Mouse (Mus musculus) fat pad, adult 2 months (tissue): ENCODE data around the gene Dpf3.
A peak's percentile ranks its signal among the peaks of the same experiment; 100 is the strongest.

Source experiments
- DNase-seq: peaks from one replicate; pipeline ENCODE4 v3.0.0-alpha.2; 2011; ENCODE audit warnings: low read depth, low spot score; ENCODE audit errors: extremely low read depth

The Dpf3 gene

DNA sequence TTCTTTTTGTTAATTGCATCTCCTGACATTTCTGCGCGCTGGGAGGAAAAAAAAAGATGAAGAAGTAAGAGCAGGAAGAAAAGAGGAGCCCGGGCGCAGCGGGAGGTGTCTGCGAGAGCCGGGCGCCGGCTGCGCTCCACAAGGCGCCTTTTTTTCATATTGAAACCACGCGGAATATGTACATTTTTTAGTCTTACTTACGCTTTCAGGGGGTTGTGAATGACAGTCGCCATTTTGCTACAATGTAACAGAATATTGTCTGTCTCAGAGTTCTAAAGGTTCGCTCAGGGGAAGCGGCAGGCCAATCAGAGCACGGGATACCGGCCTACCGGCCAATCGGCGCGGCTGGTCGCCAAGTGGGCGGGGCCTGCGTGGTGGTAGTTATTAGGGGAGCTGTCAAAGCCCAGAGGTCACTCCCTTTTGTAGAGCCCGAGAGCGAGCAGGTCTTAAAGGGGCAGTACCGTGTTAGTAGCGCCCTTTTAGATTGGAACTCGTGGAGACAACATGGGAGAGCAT, at the start of gene Dpf3:
TSS of gene Dpf3 (minus strand) at position 241 of the 516 bp plus-strand sequence.
- DNase-seq: peak; percentile 56

DNA sequence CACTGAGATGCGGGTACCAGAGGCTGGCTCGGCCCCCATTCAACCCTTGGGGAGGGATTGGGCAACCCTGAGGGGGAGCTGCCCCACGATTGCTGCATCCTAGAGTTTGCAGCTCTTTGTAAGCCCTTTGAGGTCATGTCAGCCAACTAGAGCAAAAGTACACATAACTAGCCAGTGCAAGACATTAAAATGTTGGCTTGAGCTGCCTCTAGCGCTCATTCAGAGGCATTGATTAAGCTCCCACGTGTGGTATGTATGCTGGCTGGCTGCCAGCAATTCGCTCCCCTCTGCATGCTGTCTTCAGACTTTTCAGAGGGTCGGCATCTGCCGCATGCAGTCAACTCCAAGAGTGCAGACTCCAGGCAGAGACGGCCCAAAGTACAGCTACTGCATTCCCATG, 48.5 kb upstream of the Dpf3 start:
- DNase-seq: peak; percentile 67

DNA sequence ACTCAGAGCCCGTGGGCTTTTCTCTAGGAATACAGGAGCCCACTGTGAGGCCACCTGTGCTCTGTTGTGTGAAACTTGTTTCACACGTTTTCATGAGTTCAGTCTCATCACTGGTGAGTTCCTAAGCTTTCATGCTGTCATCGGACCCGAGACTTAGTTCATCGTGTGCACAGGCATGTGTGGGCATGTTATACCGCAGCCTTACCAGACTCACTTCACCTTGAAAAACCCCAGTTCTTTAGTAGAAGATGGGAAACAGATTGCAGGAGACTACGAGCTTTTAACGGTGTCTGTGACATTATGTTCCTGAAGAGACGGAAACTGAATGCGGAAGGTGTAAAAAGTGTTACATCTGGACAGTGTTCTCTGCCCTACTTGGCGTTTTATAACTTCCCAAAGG, 47.9 kb upstream of the Dpf3 start:
- no peak for DNase-seq

DNA sequence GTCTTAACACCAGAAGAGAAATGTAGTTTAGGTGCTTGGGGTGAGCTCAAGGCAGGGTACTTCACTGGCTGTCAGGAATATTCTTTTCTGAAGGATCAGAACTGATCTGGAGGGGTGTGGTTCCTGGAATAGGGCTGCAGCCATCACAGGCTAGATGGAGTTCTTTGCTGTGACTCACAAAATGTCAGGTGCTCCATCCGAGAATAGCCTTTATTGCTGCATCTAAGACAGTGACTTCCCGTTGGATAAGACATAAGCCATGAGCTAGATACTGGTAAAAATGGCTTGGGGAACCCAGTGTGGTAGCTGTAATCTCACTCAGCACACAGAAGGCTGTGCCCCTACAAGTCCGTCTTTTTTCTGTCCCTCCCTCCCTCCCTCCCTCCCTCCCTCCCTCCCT, 46.7 kb upstream of the Dpf3 start:
- DNase-seq: no peak

DNA sequence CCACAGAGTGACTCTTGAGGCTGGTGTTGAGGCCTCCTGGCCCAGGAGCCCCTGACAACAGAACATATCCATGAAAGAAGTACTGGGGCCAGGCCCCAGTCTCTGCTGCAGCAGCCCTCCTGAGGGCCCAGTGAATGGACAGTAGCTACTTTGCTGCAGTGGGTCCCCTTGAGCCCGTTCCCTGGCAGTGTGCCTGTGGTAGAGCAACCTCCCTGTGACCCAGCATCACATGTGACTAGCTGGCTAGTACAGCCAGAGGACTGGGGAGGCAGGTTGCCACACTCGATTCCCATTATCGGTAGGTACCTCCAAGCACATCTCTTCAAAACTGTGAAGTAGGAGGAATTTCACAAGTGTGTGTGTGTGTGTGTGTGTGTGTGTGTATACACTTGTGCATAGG, 45.5 kb upstream of the Dpf3 start:
- no peak for DNase-seq

DNA sequence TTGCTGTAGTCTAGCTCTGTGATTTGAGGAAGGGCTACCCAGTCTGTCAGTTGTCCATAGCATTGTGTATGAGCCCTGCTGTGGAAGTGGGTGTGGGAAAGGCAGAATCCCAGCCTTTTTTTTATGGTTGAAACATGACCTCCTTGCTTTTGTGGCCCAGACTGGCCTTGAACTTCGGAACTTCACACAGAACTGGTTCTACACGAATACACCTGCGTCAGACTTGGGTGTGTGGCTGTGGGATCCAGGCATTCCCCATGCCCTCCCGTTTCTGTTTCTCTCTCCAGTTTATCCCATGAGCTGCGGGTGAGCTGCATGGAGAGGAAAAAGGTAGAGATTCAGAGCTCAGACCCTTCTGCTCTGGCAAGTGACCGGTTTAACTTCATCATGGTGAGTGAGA, 44.5 kb upstream of the Dpf3 start:
- DNase-seq: no peak

DNA sequence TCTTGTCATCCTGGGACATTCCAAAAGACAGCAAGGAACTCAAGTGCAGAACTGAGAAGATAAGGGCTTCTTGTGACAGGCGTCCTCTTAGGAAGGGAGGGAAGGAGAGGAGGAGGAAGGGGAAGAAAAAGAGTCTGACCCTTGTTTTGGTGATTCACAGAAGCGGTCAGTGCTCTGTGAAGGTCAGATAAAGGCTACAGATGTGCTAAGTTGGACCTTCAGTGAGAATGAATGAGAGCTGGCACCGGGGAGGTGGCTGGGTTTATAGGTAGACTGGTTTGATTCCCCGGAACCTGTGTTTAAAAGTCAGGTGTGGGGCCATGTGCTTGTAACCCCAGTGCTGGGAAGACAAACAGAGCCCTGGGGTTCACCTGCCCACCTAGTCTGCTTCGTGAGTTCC, 41.1 kb upstream of the Dpf3 start:
- no peak for DNase-seq

DNA sequence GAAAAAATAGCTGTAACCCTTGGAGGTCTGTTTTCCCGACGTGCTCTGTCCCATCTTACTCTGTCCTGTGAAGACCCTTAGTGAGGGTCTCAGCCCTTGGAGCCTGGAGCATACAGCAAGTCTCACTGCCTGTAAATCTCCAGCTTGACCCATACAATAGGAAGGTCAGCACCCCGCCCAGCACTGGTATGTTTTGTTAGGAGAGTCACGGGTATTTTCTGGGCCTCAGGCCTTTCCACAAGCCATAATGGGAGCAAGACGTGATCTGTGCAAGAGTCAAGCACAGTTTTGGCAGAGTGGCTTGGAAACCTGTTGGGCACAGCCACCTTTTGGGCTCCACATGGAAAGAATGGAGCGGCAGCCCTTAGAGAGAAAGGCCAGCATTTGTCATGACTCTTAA, 40.3 kb upstream of the Dpf3 start:
- no peak for DNase-seq

DNA sequence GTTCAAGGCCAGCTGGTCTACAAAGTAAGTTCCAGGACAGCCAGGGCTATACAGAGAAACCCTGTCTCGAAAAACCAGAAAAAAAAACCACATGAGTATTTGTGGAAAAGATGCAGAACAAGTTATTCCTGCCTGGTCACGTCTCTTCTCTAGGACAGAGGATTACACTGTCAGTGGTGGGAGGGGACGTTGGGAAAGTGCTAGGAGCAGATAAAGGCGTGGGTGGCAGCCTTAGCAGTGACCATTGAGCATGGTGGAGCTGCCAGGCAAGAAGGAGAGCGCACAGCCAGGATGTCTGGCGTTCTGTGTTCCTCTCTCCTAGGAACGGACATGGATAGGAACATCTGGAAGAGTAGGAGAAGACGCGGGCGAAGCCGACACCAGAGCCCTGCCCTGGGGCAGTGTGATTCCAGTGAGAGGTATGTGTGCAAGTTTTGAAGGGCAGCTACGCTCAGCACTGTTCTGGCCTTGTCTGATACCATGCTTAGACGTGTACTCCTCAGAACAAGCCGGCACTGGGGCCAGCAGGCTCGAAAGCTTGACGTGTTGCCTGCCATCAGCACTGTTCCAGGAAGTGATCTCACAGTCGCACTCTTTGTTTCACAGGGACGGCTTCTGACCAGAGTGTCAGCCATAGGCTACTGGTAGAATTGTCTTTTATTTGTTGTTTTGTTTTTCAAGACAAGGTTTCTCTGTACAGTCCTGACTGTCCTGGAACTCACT, 38.5 kb upstream of the Dpf3 start:
- DNase-seq: peak; percentile 96

DNA sequence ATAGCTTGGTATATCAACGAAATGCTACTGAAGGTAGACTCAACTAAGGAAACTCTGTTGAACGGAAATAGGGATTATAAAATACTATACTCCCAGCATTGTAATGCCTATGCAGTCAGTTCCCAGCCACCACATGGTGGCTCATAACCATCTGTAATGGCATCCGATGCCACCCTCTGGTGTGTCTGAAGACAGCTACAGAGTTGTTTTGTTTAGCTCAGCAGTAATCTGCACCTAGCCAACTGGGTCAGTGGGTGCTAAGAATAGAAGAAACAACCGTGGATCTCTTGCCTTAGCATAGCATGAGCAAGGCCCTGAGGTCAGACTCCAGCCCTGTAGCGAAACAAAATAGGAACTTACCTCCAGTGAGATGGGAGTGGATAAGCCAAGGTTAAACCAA, 36.8 kb upstream of the Dpf3 start:
- DNase-seq: no peak

DNA sequence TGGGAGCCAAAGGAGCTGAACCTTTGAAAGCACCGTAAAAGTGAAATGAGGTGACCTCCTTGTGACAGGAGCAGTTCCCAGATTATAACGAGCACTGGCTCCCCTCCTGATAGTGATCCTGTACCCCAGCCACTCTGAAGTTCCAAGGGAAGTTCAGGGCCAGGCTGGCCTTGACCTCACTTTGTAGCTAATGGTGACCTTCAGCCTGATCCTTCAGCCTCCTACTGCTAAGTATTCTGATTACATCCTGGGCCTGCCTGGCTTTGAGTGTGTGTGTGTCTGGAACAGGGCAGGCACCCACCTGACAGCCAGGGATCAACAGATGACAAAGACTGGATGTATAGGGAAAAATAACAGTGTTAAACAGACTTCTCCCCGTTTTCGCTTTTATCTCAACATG, 36.4 kb upstream of the Dpf3 start:
- no peak for DNase-seq

DNA sequence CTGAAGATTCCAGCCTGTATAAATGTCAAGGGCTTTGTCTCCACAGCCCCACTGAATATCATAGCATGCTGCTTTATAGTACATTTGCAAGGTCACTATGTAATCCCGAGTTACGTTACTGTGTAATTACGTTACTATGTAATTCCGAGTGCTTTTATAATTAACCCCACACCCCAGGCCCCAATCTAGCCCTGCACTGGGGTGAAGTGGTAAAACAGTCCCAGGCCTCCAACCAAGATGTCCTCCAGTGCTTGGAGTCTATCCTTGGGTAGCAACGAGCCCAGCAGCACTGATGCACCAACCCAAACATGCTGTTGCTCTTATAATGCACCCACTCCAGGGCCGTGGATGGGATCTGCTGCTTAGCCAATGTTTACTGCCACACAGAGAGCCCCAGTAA, 35.5 kb upstream of the Dpf3 start:
- no peak for DNase-seq

DNA sequence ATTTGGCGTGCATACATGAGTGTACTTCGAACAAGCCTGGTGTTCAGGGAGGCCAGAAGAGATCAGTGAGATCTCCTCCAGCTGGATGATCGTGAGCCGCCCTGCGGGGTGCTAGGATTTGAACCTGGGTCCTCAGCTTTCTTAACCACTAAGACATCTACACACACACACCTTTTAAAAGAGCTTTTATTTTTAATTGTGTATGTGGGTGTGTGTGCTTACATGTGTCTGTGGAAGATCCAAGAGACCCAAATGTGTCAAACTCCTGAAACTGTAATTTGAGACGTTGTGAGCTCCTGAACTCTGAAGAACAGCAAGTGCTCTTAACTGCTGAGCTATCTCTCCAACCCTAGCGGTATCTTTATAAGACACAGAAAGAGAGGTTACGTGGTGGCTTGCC, 33.6 kb upstream of the Dpf3 start:
- no peak for DNase-seq

DNA sequence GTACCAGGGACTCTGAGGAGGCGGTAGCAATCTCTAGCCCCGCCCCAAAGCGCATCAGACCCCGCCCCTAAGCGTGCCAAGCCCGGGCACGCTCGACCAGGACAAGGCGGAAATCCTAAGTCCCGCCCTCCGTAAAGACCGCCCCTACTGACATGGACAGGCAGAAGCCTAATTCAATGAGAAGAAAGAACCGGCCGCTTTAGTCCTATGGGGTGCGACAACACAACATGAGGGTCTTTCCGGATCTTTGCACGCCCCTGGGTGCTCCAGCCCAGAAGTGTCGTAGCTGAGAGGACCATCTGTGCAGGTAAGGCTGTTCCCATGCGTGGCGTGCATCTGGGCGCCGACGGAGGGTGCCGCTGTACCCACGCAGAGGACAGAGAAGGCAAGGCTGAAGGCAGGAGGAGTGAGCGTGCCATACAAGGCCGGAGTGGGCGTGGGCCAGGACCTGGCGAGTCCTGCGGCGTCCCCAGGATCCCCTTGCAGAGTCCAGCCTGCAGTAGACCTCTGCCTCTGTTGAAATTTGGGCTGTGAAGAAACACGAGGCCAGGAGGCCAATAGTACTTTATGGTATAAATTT, 32.9 kb upstream of the Dpf3 start, which contains the start of gene Dcaf4:
TSS of gene Dcaf4 (plus strand) at position 156 of the 580 bp plus-strand sequence.
- DNase-seq: no peak

DNA sequence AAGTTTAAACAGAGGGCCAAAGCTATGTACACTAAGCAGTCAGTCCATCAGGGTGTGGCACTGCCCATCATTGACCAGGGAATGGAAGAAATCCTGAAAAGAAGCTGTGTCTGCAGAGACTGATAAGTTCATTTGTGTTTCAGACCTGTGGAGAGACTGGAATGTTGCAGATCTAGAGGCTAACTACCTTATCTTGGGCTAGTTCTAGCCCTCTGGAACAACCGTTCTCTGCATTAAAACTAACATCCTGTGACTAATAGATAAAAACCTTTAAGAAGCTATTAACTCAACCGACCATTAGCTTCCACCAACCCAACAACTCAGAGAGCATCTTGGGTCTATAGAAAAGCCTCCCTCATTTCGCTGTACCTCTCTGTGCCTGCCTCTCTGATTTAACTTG, 30.1 kb upstream of the Dpf3 start:
- no peak for DNase-seq

DNA sequence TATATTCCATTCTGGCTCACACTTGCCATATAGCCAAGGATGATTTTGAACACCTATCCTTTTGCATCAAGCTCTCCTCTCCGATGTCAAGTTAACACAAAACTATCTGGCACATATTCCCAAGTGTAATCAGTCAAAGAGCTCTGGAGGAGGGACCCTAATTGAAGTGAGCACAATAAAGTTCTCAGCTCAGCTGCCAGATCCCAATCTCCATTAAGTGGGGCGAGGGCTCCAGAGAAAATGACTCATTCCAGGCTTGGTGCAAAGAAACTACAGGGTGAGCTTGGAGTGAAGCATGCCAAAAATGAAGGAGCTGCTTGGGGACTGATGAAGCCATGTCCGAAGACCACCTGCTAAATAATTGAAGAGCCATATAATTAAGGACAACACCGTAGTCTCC, 26.7 kb upstream of the Dpf3 start:
- no peak for DNase-seq

DNA sequence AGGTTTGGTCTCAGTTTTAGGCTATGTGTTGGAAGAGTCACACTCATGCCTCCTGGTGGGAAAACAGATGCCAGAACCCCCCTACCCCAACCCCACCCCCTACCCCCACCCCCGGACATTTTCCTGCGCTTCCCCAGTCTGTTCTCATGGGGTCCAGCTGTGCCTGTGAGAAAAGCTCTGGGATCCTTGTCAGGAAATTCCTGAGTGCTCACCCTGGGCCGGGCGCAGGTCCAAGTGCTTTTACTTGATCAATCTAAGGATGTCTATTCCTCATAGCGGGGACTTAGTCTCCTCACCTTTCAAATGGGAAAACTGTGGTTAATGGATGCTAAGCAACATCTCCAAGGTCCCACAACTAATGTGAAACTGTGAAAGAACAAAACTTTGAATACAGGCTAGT, 25.7 kb upstream of the Dpf3 start:
- no peak for DNase-seq

DNA sequence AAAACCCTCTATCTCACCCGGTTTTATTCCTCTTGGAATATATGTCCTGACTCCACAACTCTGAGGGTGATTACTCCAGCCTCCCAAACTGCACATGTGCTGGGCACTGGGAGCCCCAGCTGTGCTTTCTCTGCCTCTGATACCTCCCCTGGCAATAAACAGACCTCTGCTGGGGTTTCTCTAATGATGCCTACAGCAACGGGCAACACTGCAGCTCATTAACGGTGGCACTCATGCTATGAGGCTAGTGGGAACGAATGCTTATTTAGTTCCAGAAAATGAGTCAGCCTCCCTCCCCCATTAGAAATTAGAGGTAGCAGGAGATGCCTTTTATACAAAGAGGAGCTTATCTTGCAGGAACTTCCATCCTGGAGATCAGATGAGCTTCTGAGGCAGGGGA, 25.3 kb upstream of the Dpf3 start:
- no peak for DNase-seq

DNA sequence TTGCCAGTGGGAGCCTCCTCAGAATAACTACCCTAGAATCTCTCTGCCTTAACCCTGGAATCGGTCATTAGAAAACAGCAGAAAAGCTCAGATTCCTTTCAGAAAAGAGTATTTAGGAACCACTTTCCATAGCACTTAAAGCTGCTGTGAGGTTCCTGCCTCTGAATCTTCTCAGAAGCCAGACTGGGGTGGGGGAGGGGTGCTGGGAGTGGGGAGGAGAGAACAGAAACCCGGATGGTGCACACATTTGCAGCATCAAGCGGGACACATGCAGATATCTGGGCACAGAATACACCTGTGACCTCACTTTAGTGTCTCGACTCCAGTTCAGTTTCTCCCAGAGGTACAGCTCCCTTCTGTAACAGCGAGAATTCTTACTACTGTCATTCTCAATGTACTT, 23.1 kb upstream of the Dpf3 start:
- DNase-seq: no peak

DNA sequence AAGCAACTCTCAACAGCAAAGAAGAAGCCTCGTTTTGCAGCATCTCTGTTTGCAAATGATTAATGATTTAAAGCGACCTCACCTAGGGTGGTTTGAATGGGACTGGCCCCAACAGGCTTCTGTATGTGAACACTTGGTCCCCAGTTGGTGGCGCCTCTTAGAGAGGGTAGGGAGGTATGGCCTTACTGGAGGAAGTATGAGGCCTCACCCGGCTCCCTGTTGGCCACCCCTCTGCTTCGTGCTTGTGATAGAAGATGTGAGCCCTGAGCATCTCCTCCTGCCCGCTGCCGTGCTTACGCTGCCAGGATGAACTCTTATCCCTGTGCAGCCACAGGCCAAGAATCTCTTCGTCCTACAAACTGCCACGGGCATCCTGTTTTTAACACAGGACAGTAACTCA, 19.0 kb upstream of the Dpf3 start:
- no peak for DNase-seq

DNA sequence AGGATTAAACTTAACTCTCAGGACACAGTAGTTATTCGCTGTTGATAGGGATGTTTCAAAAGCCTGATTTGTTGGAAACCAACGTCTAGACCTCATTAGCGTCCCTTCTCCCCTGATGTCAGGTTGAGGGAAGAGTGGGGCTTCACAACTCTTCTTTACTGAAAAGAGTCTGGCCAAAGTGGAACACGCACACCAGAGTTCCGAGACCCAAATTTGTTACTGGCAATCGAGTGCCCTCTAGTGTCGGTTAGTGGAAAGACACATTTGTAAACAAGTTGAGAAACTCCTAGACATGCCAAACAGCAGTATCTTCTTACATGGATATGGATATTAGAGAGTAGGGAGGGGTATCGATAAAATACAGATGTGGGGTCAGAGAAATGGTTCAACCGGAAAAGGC, 14.7 kb upstream of the Dpf3 start:
- no peak for DNase-seq

DNA sequence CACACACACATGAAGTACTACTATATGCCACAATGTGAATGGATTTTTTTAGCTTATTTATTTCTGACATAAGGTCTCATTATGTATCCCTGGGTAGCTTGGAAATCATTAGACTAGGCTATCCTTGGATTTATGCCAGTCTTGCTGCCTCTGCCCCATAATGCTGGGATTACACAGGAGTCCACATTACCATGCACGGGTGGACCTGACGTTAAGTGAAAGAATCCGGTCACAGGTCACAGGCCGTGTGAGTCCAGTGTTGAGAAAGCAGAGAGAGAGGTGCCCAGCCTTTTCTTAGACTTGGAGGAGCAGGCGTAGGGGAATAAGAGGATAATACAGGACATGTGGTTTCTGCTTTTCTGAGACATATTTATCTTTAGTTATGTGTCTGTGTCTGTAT, 11.7 kb upstream of the Dpf3 start:
- DNase-seq: no peak

DNA sequence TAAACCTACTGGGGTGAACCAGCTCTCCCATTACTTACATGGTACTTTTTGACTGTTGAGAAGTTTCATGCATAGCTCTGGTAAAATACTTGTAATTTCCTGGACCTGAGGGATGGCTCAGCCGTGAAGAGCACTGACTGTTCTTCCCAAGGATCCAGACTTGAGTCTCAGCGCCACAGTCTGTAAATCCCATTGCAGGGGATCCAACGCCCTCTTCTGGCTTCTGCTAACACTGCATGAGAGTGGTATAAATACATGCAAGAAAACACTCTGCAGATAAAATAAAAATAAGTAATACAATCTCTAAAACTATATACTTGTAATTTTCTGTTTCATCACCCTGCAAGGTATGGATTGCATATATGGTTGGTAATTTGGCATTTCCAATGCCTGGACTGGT, 10.4 kb upstream of the Dpf3 start:
- DNase-seq: no peak
